Mouse (Mus musculus): ENCODE measurements around the gene Gcnt7. TPM values are rescaled to one million over a fixed set of nuclear protein-coding genes. Genes with fewer than 3 reads are reported as not detected.

Gene Gcnt7
- polyA plus RNA-seq, 1 experiment from 2014 or later: 0.66 TPM

DNA sequence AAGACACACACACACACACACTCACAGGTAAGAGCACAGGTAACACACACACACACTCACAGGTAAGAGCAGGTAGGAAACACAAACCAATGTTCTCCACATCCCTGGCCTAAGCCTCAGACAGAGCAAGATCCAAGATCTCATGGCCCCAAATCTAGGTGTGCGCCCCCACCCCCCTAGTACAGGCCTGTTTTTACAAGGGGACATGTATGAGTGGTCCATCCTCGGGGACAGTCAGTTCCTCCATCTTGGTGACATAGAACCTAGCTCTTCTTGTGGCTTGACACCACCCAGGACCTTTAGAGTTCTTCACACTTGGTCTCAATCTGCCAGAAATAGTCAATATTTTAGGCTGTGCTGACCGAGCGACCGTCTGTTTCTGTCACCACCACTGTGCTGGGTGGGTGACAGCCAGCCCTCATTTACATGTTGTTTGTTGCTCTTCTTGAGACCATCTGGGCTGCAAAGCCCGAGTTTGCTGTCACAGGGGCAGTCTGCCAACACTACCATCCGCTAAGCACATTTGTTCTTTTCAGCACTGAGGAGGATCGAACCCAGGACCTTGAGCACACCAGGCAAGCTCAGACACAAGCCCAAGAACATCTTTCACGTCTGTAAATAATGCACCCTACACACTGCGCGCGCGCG lies 25.5 kb upstream of the Gcnt7 start:
- H3K4me2 ChIP-seq (ENCODE audit: low read depth): no peak overlapping the region
- no peak overlapping the region for H3K9ac ChIP-seq (ENCODE audit: low read length)
- WGBS: 86% methylated on average over 14 of the region's 14 CpGs
- no peak overlapping the region for H3K27ac ChIP-seq (ENCODE audit: low read depth, low read length)
- ATAC-seq (ENCODE audit: insufficient read depth, low FRiP score, low TSS enrichment): no peak
- H3K4me3 ChIP-seq (ENCODE audit: low read depth, low read length): no peak overlapping the region
- H3K9me3 ChIP-seq (ENCODE audit: control insufficient read depth, low read length): no peaks in the 10 kb centered on the region
- H3K27me3 ChIP-seq (ENCODE audit: control insufficient read depth, insufficient read depth, low read length): no peaks in the 10 kb centered on the region
- H3K4me1 ChIP-seq (ENCODE audit: control insufficient read depth, insufficient read depth, low read length): no peaks in the 10 kb centered on the region
- no peak for DNase-seq (ENCODE audit: low spot score)
- no peaks in the 10 kb centered on the region for H3K36me3 ChIP-seq (ENCODE audit: control insufficient read depth, insufficient read depth, low read length)

DNA sequence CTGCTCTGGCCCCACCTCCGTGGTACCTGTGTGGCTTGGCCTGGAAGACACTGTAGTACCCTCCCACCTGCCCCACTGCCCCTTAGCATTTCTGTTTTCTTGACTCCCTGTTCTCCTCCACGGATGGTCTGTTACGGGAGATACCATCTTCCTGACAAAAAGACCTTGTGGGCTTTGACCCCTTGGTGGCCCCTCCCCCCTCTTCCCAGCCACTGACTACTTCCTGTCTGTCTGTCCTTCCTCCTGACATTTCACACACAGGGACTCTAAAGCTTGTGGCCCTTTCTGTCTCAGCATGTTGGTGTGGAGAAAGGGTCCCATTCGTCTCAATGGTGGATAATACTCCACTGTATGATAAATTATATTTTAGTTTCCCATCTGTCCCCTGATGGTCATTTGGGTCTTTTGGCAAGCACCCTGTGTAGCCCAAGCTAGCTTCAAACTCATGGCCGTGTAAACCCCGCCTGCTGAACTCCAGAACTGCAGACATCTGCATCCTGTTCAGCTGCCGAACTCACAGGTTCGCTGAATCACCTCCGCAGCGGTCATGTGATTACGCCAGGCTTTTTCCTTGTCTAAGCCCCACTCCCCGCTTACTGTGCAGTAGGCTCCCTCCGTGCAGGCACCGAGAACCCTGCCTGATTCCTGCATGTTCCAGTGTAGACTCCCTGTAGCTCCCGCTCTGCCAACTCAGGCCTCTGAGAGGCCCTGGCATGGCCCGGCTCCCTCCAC lies 23.4 kb upstream of the Gcnt7 start:
- Histone ChIP-seq H3K4me3 (ENCODE audit: low read depth, low read length) (no peak overlapping the region), H3K9ac (ENCODE audit: low read length) (no peak overlapping the region), H3K27ac (ENCODE audit: low read depth, low read length) (no peak overlapping the region), H3K9me3 (ENCODE audit: control insufficient read depth, low read length) (no peaks in the 10 kb centered on the region), H3K36me3 (ENCODE audit: control insufficient read depth, insufficient read depth, low read length) (no peaks in the 10 kb centered on the region), H3K4me2 (ENCODE audit: low read depth) (no peak overlapping the region), H3K27me3 (ENCODE audit: control insufficient read depth, insufficient read depth, low read length) (no peaks in the 10 kb centered on the region), H3K4me1 (ENCODE audit: control insufficient read depth, insufficient read depth, low read length) (no peaks in the 10 kb centered on the region)
- ATAC-seq (ENCODE audit: insufficient read depth, low FRiP score, low TSS enrichment) (no peak), DNase-seq (ENCODE audit: low spot score) (no peak)
- 85% methylated on average over 16 of the region's 16 CpGs for whole genome bisulfite sequencing

DNA sequence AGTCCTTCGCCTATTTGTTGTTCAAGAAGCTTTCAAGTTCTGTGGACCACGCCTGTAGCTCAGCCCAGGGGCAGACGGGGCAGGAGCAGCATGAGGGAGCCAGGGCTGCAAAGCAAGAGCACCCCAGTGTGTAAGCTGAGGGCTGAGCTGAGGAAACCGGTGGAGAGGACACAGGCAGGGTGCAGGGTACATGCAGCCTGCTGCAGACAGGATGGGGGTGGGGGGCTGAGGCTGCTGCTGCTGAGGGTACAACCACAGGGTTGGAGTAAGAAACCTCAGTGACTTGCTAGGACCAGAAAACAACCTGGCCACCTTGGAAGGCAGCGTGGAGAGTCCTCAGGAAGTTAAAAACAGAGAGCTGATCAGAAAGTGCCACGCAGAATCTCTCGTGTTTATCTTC lies 21.9 kb upstream of the Gcnt7 start:
- Histone ChIP-seq H3K9ac (ENCODE audit: low read length) (no peak overlapping the region), H3K9me3 (ENCODE audit: control insufficient read depth, low read length) (no peaks in the 10 kb centered on the region), H3K4me2 (ENCODE audit: low read depth) (no peak overlapping the region), H3K36me3 (ENCODE audit: control insufficient read depth, insufficient read depth, low read length) (no peaks in the 10 kb centered on the region), H3K27ac (ENCODE audit: low read depth, low read length) (no peak overlapping the region), H3K27me3 (ENCODE audit: control insufficient read depth, insufficient read depth, low read length) (no peaks in the 10 kb centered on the region), H3K4me1 (ENCODE audit: control insufficient read depth, insufficient read depth, low read length) (no peaks in the 10 kb centered on the region), H3K4me3 (ENCODE audit: low read depth, low read length) (no peak overlapping the region)
- DNase-seq (ENCODE audit: low spot score) (no peak), ATAC-seq (ENCODE audit: insufficient read depth, low FRiP score, low TSS enrichment) (no peak)
- WGBS: 65% methylated on average over 7 of the region's 7 CpGs

- no peak for ATAC-seq (ENCODE audit: insufficient read depth, low FRiP score, low TSS enrichment)
- Histone ChIP-seq H3K36me3 (ENCODE audit: control insufficient read depth, insufficient read depth, low read length) (no peaks in the 10 kb centered on the region), H3K9ac (ENCODE audit: low read length) (no peak overlapping the region), H3K27ac (ENCODE audit: low read depth, low read length) (no peak overlapping the region), H3K27me3 (ENCODE audit: control insufficient read depth, insufficient read depth, low read length) (no peaks in the 10 kb centered on the region), H3K9me3 (ENCODE audit: control insufficient read depth, low read length) (no peaks in the 10 kb centered on the region), H3K4me2 (ENCODE audit: low read depth) (no peak overlapping the region), H3K4me3 (ENCODE audit: low read depth, low read length) (no peak overlapping the region), H3K4me1 (ENCODE audit: control insufficient read depth, insufficient read depth, low read length) (no peaks in the 10 kb centered on the region)
- WGBS: 3% methylated on average over 2 of the region's 2 CpGs
- peak; percentile 58 for DNase-seq (ENCODE audit: low spot score)
These were observed 19.5 kb upstream of the Gcnt7 start for GRCm38 (mm10) chr2:172477860-172478259.

GRCm38 (mm10) chr2:172477350-172477749 lies 19.0 kb upstream of the Gcnt7 start:
- Histone ChIP-seq H3K36me3 (ENCODE audit: control insufficient read depth, insufficient read depth, low read length) (no peaks in the 10 kb centered on the region), H3K27me3 (ENCODE audit: control insufficient read depth, insufficient read depth, low read length) (no peaks in the 10 kb centered on the region), H3K4me1 (ENCODE audit: control insufficient read depth, insufficient read depth, low read length) (no peaks in the 10 kb centered on the region), H3K4me2 (ENCODE audit: low read depth) (no peak overlapping the region), H3K9ac (ENCODE audit: low read length) (no peak overlapping the region), H3K9me3 (ENCODE audit: control insufficient read depth, low read length) (no peaks in the 10 kb centered on the region), H3K4me3 (ENCODE audit: low read depth, low read length) (no peak overlapping the region), H3K27ac (ENCODE audit: low read depth, low read length) (no peak overlapping the region)
- ATAC-seq (ENCODE audit: insufficient read depth, low FRiP score, low TSS enrichment) (no peak), DNase-seq (ENCODE audit: low spot score) (no peak)
- WGBS: 53% methylated on average over 3 of the region's 3 CpGs

DNA sequence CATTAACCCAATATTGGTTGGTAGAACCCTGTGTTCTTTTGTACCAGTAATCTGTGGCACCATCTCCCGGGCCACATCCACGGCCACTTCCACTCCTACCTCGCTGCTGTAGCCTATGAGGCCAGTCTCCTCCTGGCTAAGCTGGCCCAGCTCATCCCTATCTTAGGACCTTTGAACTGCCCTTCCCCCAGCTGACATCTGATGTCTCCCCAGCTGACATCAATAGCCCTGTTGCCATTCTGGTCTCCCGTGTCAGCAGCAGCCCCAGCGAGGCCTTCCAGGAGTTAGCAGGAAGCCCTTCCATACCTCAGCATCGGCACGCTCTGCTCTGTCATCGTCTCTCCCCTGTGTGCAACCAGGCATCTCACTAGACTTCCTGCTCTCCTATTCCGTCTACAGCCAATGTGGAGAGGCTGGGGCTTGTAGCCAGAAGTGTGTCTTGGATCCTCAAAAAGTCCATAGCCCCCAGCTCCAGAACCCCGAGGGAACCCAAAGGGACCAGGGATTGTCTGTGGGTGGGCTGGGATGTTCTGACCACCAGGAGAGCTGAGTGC lies 18.4 kb upstream of the Gcnt7 start:
- WGBS: 46% methylated on average over 10 of the region's 10 CpGs
- DNase-seq (ENCODE audit: low spot score): no peak
- Histone ChIP-seq H3K4me2 (ENCODE audit: low read depth) (no peak overlapping the region), H3K27me3 (ENCODE audit: control insufficient read depth, insufficient read depth, low read length) (no peaks in the 10 kb centered on the region), H3K9me3 (ENCODE audit: control insufficient read depth, low read length) (no peaks in the 10 kb centered on the region), H3K36me3 (ENCODE audit: control insufficient read depth, insufficient read depth, low read length) (no peaks in the 10 kb centered on the region), H3K4me1 (ENCODE audit: control insufficient read depth, insufficient read depth, low read length) (no peaks in the 10 kb centered on the region), H3K9ac (ENCODE audit: low read length) (no peak overlapping the region), H3K27ac (ENCODE audit: low read depth, low read length) (no peak overlapping the region), H3K4me3 (ENCODE audit: low read depth, low read length) (no peak overlapping the region)
- ATAC-seq (ENCODE audit: insufficient read depth, low FRiP score, low TSS enrichment): no peak

- 35% methylated on average over 6 of the region's 6 CpGs for WGBS
- H3K36me3 ChIP-seq (ENCODE audit: control insufficient read depth, insufficient read depth, low read length): no peaks in the 10 kb centered on the region
- H3K27me3 ChIP-seq (ENCODE audit: control insufficient read depth, insufficient read depth, low read length): no peaks in the 10 kb centered on the region
- no peak overlapping the region for H3K27ac ChIP-seq (ENCODE audit: low read depth, low read length)
- H3K9me3 ChIP-seq (ENCODE audit: control insufficient read depth, low read length): no peaks in the 10 kb centered on the region
- no peak for ATAC-seq (ENCODE audit: insufficient read depth, low FRiP score, low TSS enrichment)
- H3K4me1 ChIP-seq (ENCODE audit: control insufficient read depth, insufficient read depth, low read length): no peaks in the 10 kb centered on the region
- DNase-seq (ENCODE audit: low spot score): no peak
- H3K4me2 ChIP-seq (ENCODE audit: low read depth): no peak overlapping the region
- H3K9ac ChIP-seq (ENCODE audit: low read length): no peak overlapping the region
- H3K4me3 ChIP-seq (ENCODE audit: low read depth, low read length): no peak overlapping the region
These were observed 16.6 kb upstream of the Gcnt7 start for GRCm38 (mm10) chr2:172474970-172475369.

DNA sequence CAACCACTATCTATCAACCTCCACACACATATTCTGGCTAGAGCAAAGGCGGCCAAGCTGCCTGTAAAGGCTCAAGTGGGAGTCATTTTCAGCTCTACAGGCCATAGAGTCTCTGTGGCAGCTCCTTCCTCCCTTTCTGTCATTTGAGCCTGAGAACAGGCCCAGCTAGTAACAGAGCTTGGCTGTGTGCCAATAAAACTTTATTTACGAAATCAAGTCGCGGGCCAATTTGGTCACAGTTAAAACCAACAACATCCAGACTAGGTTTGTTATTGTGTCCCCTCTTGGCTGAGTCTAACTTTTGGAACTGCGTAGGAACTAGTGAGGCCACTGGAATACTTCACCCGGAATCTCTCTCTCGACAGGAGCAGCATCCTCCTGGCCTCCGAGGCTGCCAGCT lies 15.2 kb upstream of the Gcnt7 start:
- no peak overlapping the region for H3K9ac ChIP-seq (ENCODE audit: low read length)
- no peaks in the 10 kb centered on the region for H3K4me1 ChIP-seq (ENCODE audit: control insufficient read depth, insufficient read depth, low read length)
- H3K27me3 ChIP-seq (ENCODE audit: control insufficient read depth, insufficient read depth, low read length): no peaks in the 10 kb centered on the region
- H3K27ac ChIP-seq (ENCODE audit: low read depth, low read length): no peak overlapping the region
- no peak for DNase-seq (ENCODE audit: low spot score)
- no peaks in the 10 kb centered on the region for H3K9me3 ChIP-seq (ENCODE audit: control insufficient read depth, low read length)
- WGBS: 85% methylated on average over 8 of the region's 8 CpGs
- no peak overlapping the region for H3K4me2 ChIP-seq (ENCODE audit: low read depth)
- ATAC-seq (ENCODE audit: insufficient read depth, low FRiP score, low TSS enrichment): no peak
- no peak overlapping the region for H3K4me3 ChIP-seq (ENCODE audit: low read depth, low read length)
- no peaks in the 10 kb centered on the region for H3K36me3 ChIP-seq (ENCODE audit: control insufficient read depth, insufficient read depth, low read length)

DNA sequence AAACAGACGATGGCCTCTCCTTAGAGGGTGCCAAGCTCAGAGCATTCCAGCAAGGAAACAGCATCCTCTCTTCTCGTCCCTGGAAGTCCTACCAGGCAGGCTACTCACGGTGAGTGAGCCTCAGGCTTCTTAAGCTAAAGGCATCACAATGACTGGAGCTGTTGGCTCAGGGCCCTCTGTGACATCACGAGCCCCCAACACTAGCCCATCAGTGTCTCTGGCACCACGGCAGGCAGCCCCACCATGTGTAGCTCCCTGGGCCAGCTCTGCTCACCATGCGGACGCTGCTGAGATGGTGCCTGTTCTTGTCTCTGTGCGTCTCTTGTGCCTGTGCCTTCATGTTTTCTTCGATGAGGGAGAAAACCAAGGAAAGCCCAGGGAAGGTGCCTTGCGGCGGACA lies 13.9 kb upstream of the Gcnt7 start, which contains the start of gene Fam209:
Fam209 (plus strand) TSS at position 203 of the 400 bp plus-strand sequence.
- H3K4me3 ChIP-seq (ENCODE audit: low read depth, low read length): no peak within 1 kb of the TSS
- no peak within 1 kb of the TSS for H3K9ac ChIP-seq (ENCODE audit: low read length)
- DNase-seq (ENCODE audit: low spot score) (no peak), ATAC-seq (ENCODE audit: insufficient read depth, low FRiP score, low TSS enrichment) (no peak)
- H3K36me3 ChIP-seq (ENCODE audit: control insufficient read depth, insufficient read depth, low read length): no peaks in the 10 kb centered on the region; the same call in 1 of the 2 replicates
- 92% methylated on average over 11 of the region's 11 CpGs for WGBS
- H3K27me3 ChIP-seq (ENCODE audit: control insufficient read depth, insufficient read depth, low read length): no peaks in the 10 kb centered on the region
- H3K9me3 ChIP-seq (ENCODE audit: control insufficient read depth, low read length): no peaks in the 10 kb centered on the region
- no peak within 1 kb of the TSS for H3K27ac ChIP-seq (ENCODE audit: low read depth, low read length)
- no peak within 1 kb of the TSS for H3K4me2 ChIP-seq (ENCODE audit: low read depth)
- no peaks in the 10 kb centered on the region for H3K4me1 ChIP-seq (ENCODE audit: control insufficient read depth, insufficient read depth, low read length)

Data from neural tube, embryonic 11.5 days (tissue).